ENCODE assay signal across 16 mouse cellular contexts in the genomic region with DNA sequence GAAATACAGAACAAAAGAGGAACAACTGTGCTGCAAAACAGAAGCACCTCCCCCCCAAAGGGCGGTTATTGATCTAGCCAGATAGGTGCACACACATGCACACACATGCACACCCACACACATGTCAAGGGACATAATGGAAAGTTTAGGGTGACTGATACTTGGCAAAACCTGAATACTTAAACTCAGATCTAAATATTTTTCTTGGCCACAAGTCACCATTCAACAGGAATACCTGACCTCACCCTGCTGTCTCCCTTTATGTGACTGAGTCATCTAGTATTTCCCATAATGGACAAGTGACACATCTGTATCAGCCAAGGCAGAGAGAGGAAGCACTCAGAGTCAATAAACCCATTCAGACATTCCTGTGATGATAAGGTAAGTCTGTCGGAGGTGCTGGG. TPM values are rescaled to one million over a fixed set of nuclear protein-coding genes. Genes with fewer than 3 reads are reported as not detected.
DNase-seq lines count a peak whose midpoint lies in the region; ATAC-seq and TF ChIP-seq lines count a peak whose summit lies in the region.
"Had no signal": no experiment of that assay in that cellular context is flagged by ENCODE, and none has a peak within 500 bp of the region (broad histone marks: within the 10 kb centered on the region; RNA-seq: fewer than 3 reads in every experiment).

No protein-coding gene starts in this region.

- no peaks in the 10 kb centered on the region for H3K9me3 ChIP-seq in forebrain, embryonic 12.5 days
- H3K9me3 ChIP-seq in forebrain, postnatal 0 days (ENCODE audit: low read length): no peaks in the 10 kb centered on the region
- H3K9me3 ChIP-seq in heart, embryonic 16.5 days (replicated peaks; ENCODE audit: control insufficient read depth, low read length): no peaks in the 10 kb centered on the region
- H3K9me3 ChIP-seq: forebrain, embryonic 15.5 days had no signal

- H3K9ac ChIP-seq in forebrain, embryonic 12.5 days: no peak overlapping the region
- H3K9ac ChIP-seq in forebrain, postnatal 0 days: no peak overlapping the region
- H3K9ac ChIP-seq in heart, embryonic 16.5 days (ENCODE audit: low read length): no peak overlapping the region
- H3K9ac ChIP-seq: forebrain, embryonic 15.5 days; lung, embryonic 14.5 days had no signal

- no peak for DNase-seq in forebrain, postnatal 0 days
- no peak for DNase-seq in heart, adult 8-10 months (ENCODE audit: low spot score)
- peak; percentile 39 for DNase-seq in 3134 (ENCODE audit: extremely low read depth, insufficient read length, low spot score)
- DNase-seq in thymus, postnatal 14 days: no peak
- no peak for DNase-seq in thymus, adult 18-20 months
- DNase-seq: adrenal gland, adult 2 months; cerebellum, adult 11-12 months; kidney, adult 11 months; right cerebral cortex, adult 18-20 months; spleen, adult 18-20 months; thymus, postnatal 4 days had no signal

- H3K27ac ChIP-seq in forebrain, embryonic 12.5 days: no peak overlapping the region
- no peak overlapping the region for H3K27ac ChIP-seq in forebrain, postnatal 0 days (ENCODE audit: low read depth, low read length)
- H3K27ac ChIP-seq in heart, embryonic 16.5 days (ENCODE audit: low read length): peak overlapping the region; percentile 79
- peak overlapping the region; percentile 66; the same call in 1 of the 2 replicates for H3K27ac ChIP-seq in embryonic fibroblast, embryonic 13.5 days (ENCODE audit: insufficient read depth, low read length)
- H3K27ac ChIP-seq: forebrain, embryonic 15.5 days had no signal

- H3K36me3 ChIP-seq in forebrain, embryonic 12.5 days (replicated peaks): no peaks in the 10 kb centered on the region
- H3K36me3 ChIP-seq in forebrain, postnatal 0 days (ENCODE audit: insufficient read depth): no peaks in the 10 kb centered on the region
- H3K36me3 ChIP-seq in heart, embryonic 16.5 days (ENCODE audit: control insufficient read depth, insufficient read depth): no peaks in the 10 kb centered on the region
- H3K36me3 ChIP-seq: forebrain, embryonic 15.5 days had no signal

- ATAC-seq in forebrain, embryonic 12.5 days (ENCODE audit: low FRiP score): 0 out of 2 replicates have a peak, but pooled peaks have one; percentile 18
- no peak for ATAC-seq in forebrain, postnatal 0 days
- peak; percentile 71; the same call in 1 of the 2 replicates for ATAC-seq in heart, embryonic 16.5 days (replicated peaks; ENCODE audit: extremely low read depth, insufficient read depth, low FRiP score)

- H3K27me3 ChIP-seq in forebrain, embryonic 12.5 days: no peaks in the 10 kb centered on the region
- no peaks in the 10 kb centered on the region for H3K27me3 ChIP-seq in forebrain, postnatal 0 days (ENCODE audit: insufficient read depth, low read length)
- H3K27me3 ChIP-seq in heart, embryonic 16.5 days (ENCODE audit: control insufficient read depth, insufficient read depth, low read length): no peaks in the 10 kb centered on the region
- H3K27me3 ChIP-seq: forebrain, embryonic 15.5 days had no signal

- TF ChIP-seq POLR2A in embryonic fibroblast, embryonic 13.5 days (IDR thresholded peaks at IDR 0.05; ENCODE audit: low read depth, low read length): no peak

- H3K4me1 ChIP-seq in forebrain, embryonic 12.5 days: peaks cover 13% of the 10 kb centered on the region
- H3K4me1 ChIP-seq in forebrain, postnatal 0 days (ENCODE audit: insufficient read depth): 0 out of 2 replicates have a peak, but pooled peaks cover 11% of the 10 kb centered on the region
- H3K4me1 ChIP-seq in heart, embryonic 16.5 days (ENCODE audit: control insufficient read depth, insufficient read depth, low read length): peaks cover 14% of the 10 kb centered on the region
- peaks cover 8% of the 10 kb centered on the region; the same call in 1 of the 2 replicates for H3K4me1 ChIP-seq in embryonic fibroblast, embryonic 13.5 days (ENCODE audit: control insufficient read depth, insufficient read depth, low read length)

- H3K4me3 ChIP-seq in forebrain, embryonic 12.5 days (replicated peaks): no peak overlapping the region
- H3K4me3 ChIP-seq in forebrain, postnatal 0 days (ENCODE audit: low read depth, low read length): no peak overlapping the region
- no peak overlapping the region for H3K4me3 ChIP-seq in heart, embryonic 16.5 days (ENCODE audit: low read length)
- H3K4me3 ChIP-seq in embryonic fibroblast, embryonic 13.5 days (ENCODE audit: insufficient read depth, low read length): no peak overlapping the region
- H3K4me3 ChIP-seq: forebrain, embryonic 15.5 days had no signal

- no peak for TF ChIP-seq CTCF in forebrain, postnatal 0 days (IDR thresholded peaks at IDR 0.05; ENCODE audit: low read depth)
- TF ChIP-seq CTCF in embryonic fibroblast, embryonic 13.5 days (IDR thresholded peaks at IDR 0.05; ENCODE audit: borderline replicate concordance, insufficient read depth, low read length): no peak

- no peak overlapping the region for H3K4me2 ChIP-seq in forebrain, embryonic 12.5 days
- H3K4me2 ChIP-seq in forebrain, postnatal 0 days (ENCODE audit: low read depth): no peak overlapping the region
- H3K4me2 ChIP-seq in heart, embryonic 16.5 days (ENCODE audit: low read depth, low read length): no peak overlapping the region
- H3K4me2 ChIP-seq: lung, embryonic 14.5 days had no signal

- WGBS in forebrain, embryonic 12.5 days: 87% methylated on average over 2 of the region's 2 CpGs
- 94% methylated on average over 2 of the region's 2 CpGs for WGBS in forebrain, postnatal 0 days
- 63% methylated on average over 2 of the region's 2 CpGs for WGBS in heart, embryonic 16.5 days

RNA-seq across cellular contexts. Expression of gene Nek7, which starts 48.9 kb away (rescaled TPM):
- polyA plus RNA-seq in forebrain, embryonic 12.5 days (2016; fragmentation: Nextera tagmentation; extraction: Ambion mirVana): 25.8 and 27.4 TPM in 2 replicates
- total RNA-seq in forebrain, postnatal 0 days (2014; rRNA removed): 10.9 and 15.4 TPM in 2 replicates
- 9.9 and 15.3 TPM in 2 replicates for polyA plus RNA-seq in forebrain, postnatal 0 days (2015; fragmentation: Nextera tagmentation; extraction: Ambion mirVana)
- polyA plus RNA-seq in heart, embryonic 16.5 days (2015; fragmentation: Nextera tagmentation; extraction: Ambion mirVana): 43.7 and 47.8 TPM in 2 replicates
- total RNA-seq in heart, adult 8-10 months (2022): 10 to 100 TPM; 76.3 to 80.2 (median 78.5) TPM
- polyA plus RNA-seq in embryonic fibroblast, embryonic 13.5 days (2011; ENCODE audit: insufficient read length, low read depth, missing spikeins): 63.3 and 64.5 TPM in 2 replicates

Comparison
In these comparisons a context has a peak if more than half of its experiments do, and no peak if none do; other contexts are left out.
1. H3K27ac ChIP-seq: peak in heart, embryonic 16.5 days (single experiment) and embryonic fibroblast, embryonic 13.5 days (single experiment); none in forebrain, embryonic 12.5 days (single experiment) and forebrain, postnatal 0 days (single experiment).